Mouse (Mus musculus) limb, embryonic 13.5 days (tissue): Measurements from ENCODE around the gene Dysf. TPM values are rescaled to one million over a fixed set of nuclear protein-coding genes. Genes with fewer than 3 reads are reported as not detected.

Experiments used
- ATAC-seq: fragments of 200-750 bp; cut with Nextera tagmentation; 2 replicates; pipeline ENCODE4 v1.8.0; 2017; ENCODE audit warnings: low read depth, moderate number of reproducible peaks, moderate TSS enrichment; ENCODE audit not compliant: low FRiP score
- H3K27ac ChIP-seq: fragments of 300-500 bp; sonication (generic); 2 replicates; pipeline ENCODE4 v1.5.1; 2015; ENCODE audit warnings: inconsistent platforms, mild to moderate bottlenecking, moderate library complexity
- H3K27me3 ChIP-seq: fragments of 300-500 bp; sonication (generic); 2 replicates; pipeline ENCODE4 v1.6.1; 2015; ENCODE audit warnings: mild to moderate bottlenecking, inconsistent platforms
- H3K36me3 ChIP-seq: fragments of 300-500 bp; sonication (generic); 2 replicates; pipeline ENCODE4 v1.6.1; 2015; ENCODE audit warnings: inconsistent platforms, mild to moderate bottlenecking, moderate library complexity
- H3K4me1 ChIP-seq: fragments of 300-500 bp; sonication (generic); 2 replicates; pipeline ENCODE4 v1.6.1; 2015; ENCODE audit warnings: inconsistent platforms
- H3K4me2 ChIP-seq: fragments of 300-500 bp; sonication (generic); replicated peaks from 2 replicates; pipeline ENCODE4 v1.6.1; 2015; ENCODE audit warnings: inconsistent platforms, mild to moderate bottlenecking, moderate library complexity
- H3K4me3 ChIP-seq: fragments of 300-500 bp; sonication (generic); 2 replicates; pipeline ENCODE4 v1.5.1; 2015; ENCODE audit warnings: moderate library complexity, mild to moderate bottlenecking, inconsistent platforms
- H3K9ac ChIP-seq: fragments of 300-500 bp; sonication (generic); 2 replicates; pipeline ENCODE4 v1.6.1; 2015; ENCODE audit warnings: mild to moderate bottlenecking, inconsistent platforms
- H3K9me3 ChIP-seq: fragments of 300-500 bp; sonication (generic); 2 replicates; pipeline ENCODE4 v1.6.1; 2016; ENCODE audit warnings: inconsistent platforms
- WGBS: fragments of 180-500 bp; shearing (Covaris S2); methylation state at CpG from one replicate; pipeline ENCODE4 v1.1.7; 2015; 5-methylcytosine and 5-hydroxymethylcytosine counted together
- polyA plus RNA-seq: library from polyadenylated mRNA; unstranded; fragments of >200 nt; fragmentation: Nextera tagmentation; extraction: Ambion mirVana; gene quantifications from 2 replicates; pipeline ENCODE4 v1.2.1, GENCODE M21; 2015

The Dysf gene
- polyA plus RNA-seq, 1 experiment from 2014 or later, result 10.2 TPM

GRCm38 (mm10) chr6:84224861-84225260, 216.5 kb downstream of the Dysf start:
- H3K4me2 ChIP-seq, result no peak overlapping the region
- no peaks in the 10 kb centered on the region for H3K9me3 ChIP-seq
- H3K4me1 ChIP-seq, result peaks cover 49% of the 10 kb centered on the region
- H3K36me3 ChIP-seq, result no peaks in the 10 kb centered on the region
- no peak overlapping the region for H3K9ac ChIP-seq
- no peak overlapping the region for H3K4me3 ChIP-seq
- H3K27me3 ChIP-seq, result peaks cover 9% of the 10 kb centered on the region; the same call in 1 of the 2 replicates
- 21% methylated on average over 4 of the region's 4 CpGs for WGBS
- no peak for ATAC-seq
- H3K27ac ChIP-seq, result no peak overlapping the region

- ATAC-seq, result no peak
Observed at GRCm38 (mm10) chr6:84225587-84225986, 217.2 kb downstream of the Dysf start.

GRCm38 (mm10) chr6:84228196-84228595, 219.8 kb downstream of the Dysf start:
- Histone ChIP-seq H3K9me3 (no peaks in the 10 kb centered on the region), H3K27me3 (peaks cover 9% of the 10 kb centered on the region; the same call in 1 of the 2 replicates), H3K4me1 (peaks cover 74% of the 10 kb centered on the region), H3K4me2 (no peak overlapping the region), H3K9ac (no peak overlapping the region), H3K27ac (peak overlapping the region; percentile 63; the same call in 1 of the 2 replicates), H3K36me3 (no peaks in the 10 kb centered on the region), H3K4me3 (no peak overlapping the region)
- no peak for ATAC-seq
- 64% methylated on average over 4 of the region's 4 CpGs for WGBS

More at GRCm38 (mm10) chr6:84225587-84225986, 217.2 kb downstream of the Dysf start:
- H3K36me3 ChIP-seq, result no peaks in the 10 kb centered on the region
- WGBS, result 72% methylated on average over 6 of the region's 6 CpGs
- H3K27ac ChIP-seq, result no peak overlapping the region
- H3K4me2 ChIP-seq, result no peak overlapping the region
- no peak overlapping the region for H3K4me3 ChIP-seq
- no peaks in the 10 kb centered on the region for H3K9me3 ChIP-seq
- H3K9ac ChIP-seq, result no peak overlapping the region
- peaks cover 50% of the 10 kb centered on the region for H3K4me1 ChIP-seq
- H3K27me3 ChIP-seq, result peaks cover 9% of the 10 kb centered on the region; the same call in 1 of the 2 replicates

- no peak overlapping the region for H3K9ac ChIP-seq
- no peak; the same call in 1 of the 2 replicates for ATAC-seq
- H3K4me3 ChIP-seq, result no peak overlapping the region
- no peak overlapping the region for H3K4me2 ChIP-seq
- no peaks in the 10 kb centered on the region for H3K9me3 ChIP-seq
- peaks cover 79% of the 10 kb centered on the region for H3K4me1 ChIP-seq
- H3K36me3 ChIP-seq, result no peaks in the 10 kb centered on the region
- H3K27me3 ChIP-seq, result peaks cover 9% of the 10 kb centered on the region; the same call in 1 of the 2 replicates
- 7% methylated on average over 5 of the region's 5 CpGs for WGBS
- H3K27ac ChIP-seq, result peak overlapping the region; percentile 63
Observed at GRCm38 (mm10) chr6:84228786-84229185, 220.4 kb downstream of the Dysf start.

GRCm38 (mm10) chr6:84229739-84230138, 221.3 kb downstream of the Dysf start:
- 22% methylated on average over 7 of the region's 7 CpGs for WGBS
- H3K27ac ChIP-seq, result peak overlapping the region; percentile 49; the same call in 1 of the 2 replicates
- H3K9ac ChIP-seq, result no peak overlapping the region
- H3K9me3 ChIP-seq, result no peaks in the 10 kb centered on the region
- no peak for ATAC-seq
- H3K4me2 ChIP-seq, result no peak overlapping the region
- H3K27me3 ChIP-seq, result peaks cover 9% of the 10 kb centered on the region; the same call in 1 of the 2 replicates
- peaks cover 86% of the 10 kb centered on the region for H3K4me1 ChIP-seq
- no peaks in the 10 kb centered on the region for H3K36me3 ChIP-seq
- no peak overlapping the region for H3K4me3 ChIP-seq

GRCm38 (mm10) chr6:84231108-84231507, 222.7 kb downstream of the Dysf start:
- Histone ChIP-seq H3K4me1 (peaks cover 77% of the 10 kb centered on the region), H3K36me3 (no peaks in the 10 kb centered on the region), H3K4me2 (0 out of 2 replicates have a peak overlapping the region, but pooled peaks have one; percentile 14), H3K27me3 (peaks cover 5% of the 10 kb centered on the region; the same call in 1 of the 2 replicates), H3K9ac (no peak overlapping the region), H3K4me3 (no peak overlapping the region), H3K9me3 (no peaks in the 10 kb centered on the region), H3K27ac (peak overlapping the region; percentile 48)
- ATAC-seq, result peak; percentile 53
- WGBS, result 18% methylated on average over 7 of the region's 7 CpGs

- Histone ChIP-seq H3K4me3 (no peak overlapping the region), H3K4me2 (no peak overlapping the region), H3K27ac (0 out of 2 replicates have a peak overlapping the region, but pooled peaks have one; percentile 58), H3K36me3 (no peaks in the 10 kb centered on the region), H3K4me1 (peaks cover 74% of the 10 kb centered on the region), H3K9me3 (no peaks in the 10 kb centered on the region), H3K27me3 (0 out of 2 replicates have a peak, but pooled peaks cover 3% of the 10 kb centered on the region), H3K9ac (no peak overlapping the region)
- ATAC-seq, result peak; percentile 52; the same call in 1 of the 2 replicates
- WGBS, result 46% methylated on average over 8 of the region's 8 CpGs
Observed at GRCm38 (mm10) chr6:84232063-84232760, 223.8 kb downstream of the Dysf start.

GRCm38 (mm10) chr6:84233783-84234182, 225.4 kb downstream of the Dysf start:
- Histone ChIP-seq H3K9ac (no peak overlapping the region), H3K36me3 (no peaks in the 10 kb centered on the region), H3K27me3 (0 out of 2 replicates have a peak, but pooled peaks cover 3% of the 10 kb centered on the region), H3K4me2 (no peak overlapping the region), H3K27ac (no peak overlapping the region; the same call in 1 of the 2 replicates), H3K9me3 (no peaks in the 10 kb centered on the region), H3K4me1 (peaks cover 59% of the 10 kb centered on the region), H3K4me3 (no peak overlapping the region)
- WGBS, result 55% methylated on average over 6 of the region's 6 CpGs
- no peak for ATAC-seq

GRCm38 (mm10) chr6:84235365-84235764, 227.0 kb downstream of the Dysf start:
- Histone ChIP-seq H3K4me3 (no peak overlapping the region), H3K27me3 (no peaks in the 10 kb centered on the region), H3K36me3 (no peaks in the 10 kb centered on the region), H3K27ac (no peak overlapping the region), H3K9me3 (no peaks in the 10 kb centered on the region), H3K9ac (no peak overlapping the region), H3K4me1 (peaks cover 43% of the 10 kb centered on the region), H3K4me2 (no peak overlapping the region)
- WGBS, result 90% methylated on average over 2 of the region's 2 CpGs
- no peak for ATAC-seq

- no peak for ATAC-seq
- Histone ChIP-seq H3K4me3 (no peak overlapping the region), H3K9me3 (no peaks in the 10 kb centered on the region), H3K9ac (no peak overlapping the region), H3K36me3 (no peaks in the 10 kb centered on the region), H3K4me2 (no peak overlapping the region), H3K27me3 (no peaks in the 10 kb centered on the region), H3K4me1 (peaks cover 22% of the 10 kb centered on the region), H3K27ac (no peak overlapping the region)
- 83% methylated on average over 3 of the region's 3 CpGs for WGBS
Observed at GRCm38 (mm10) chr6:84243385-84243784, 235.0 kb downstream of the Dysf start.

GRCm38 (mm10) chr6:84246101-84246760, 237.8 kb downstream of the Dysf start:
- ATAC-seq, result no peak
- H3K27ac ChIP-seq, result peak overlapping the region; percentile 72

GRCm38 (mm10) chr6:84246979-84247378, 238.6 kb downstream of the Dysf start:
- WGBS, result 36% methylated on average over 5 of the region's 5 CpGs
- Histone ChIP-seq H3K9ac (no peak overlapping the region), H3K36me3 (no peaks in the 10 kb centered on the region), H3K4me2 (no peak overlapping the region), H3K4me3 (no peak overlapping the region), H3K27me3 (no peaks in the 10 kb centered on the region), H3K9me3 (no peaks in the 10 kb centered on the region), H3K27ac (peak overlapping the region; percentile 72; the same call in 1 of the 2 replicates), H3K4me1 (peaks cover 30% of the 10 kb centered on the region)
- no peak for ATAC-seq

More at GRCm38 (mm10) chr6:84246101-84246760, 237.8 kb downstream of the Dysf start:
- no peak overlapping the region for H3K4me3 ChIP-seq
- no peak overlapping the region for H3K4me2 ChIP-seq
- H3K4me1 ChIP-seq, result peaks cover 28% of the 10 kb centered on the region
- H3K36me3 ChIP-seq, result no peaks in the 10 kb centered on the region
- H3K9ac ChIP-seq, result no peak overlapping the region
- WGBS, result 38% methylated on average over 4 of the region's 4 CpGs
- H3K27me3 ChIP-seq, result no peaks in the 10 kb centered on the region
- no peaks in the 10 kb centered on the region for H3K9me3 ChIP-seq
